Comparison of ENCODE assay signal across 9 mouse cellular contexts in genomic region chr5:119916551-119917171, GRCm38 (mm10).
DNase-seq lines count a peak whose midpoint lies in the region; ATAC-seq lines count a peak whose summit lies in the region.
"Had no signal": no experiment of that assay in that cellular context is flagged by ENCODE, and none has a peak within 500 bp of the region (broad histone marks: within the 10 kb centered on the region; RNA-seq: fewer than 3 reads in every experiment).

No protein-coding gene starts in this region.

- no peak overlapping the region for H3K9ac ChIP-seq in heart, embryonic 12.5 days
- H3K9ac ChIP-seq: limb, embryonic 12.5 days had no signal

- peak; percentile 26 for DNase-seq in heart, adult 8-10 months (ENCODE audit: low spot score)
- DNase-seq in cerebellum, postnatal 10 days: peak; percentile 67 to 74
- DNase-seq in heart, postnatal 36 days: peak; percentile 17 to 23
- peak; percentile 12 for DNase-seq in lung, postnatal 14 days
- DNase-seq in spleen, postnatal 14 days (ENCODE audit: low spot score in 2 of 2): no peak

- no peak overlapping the region for H3K4me2 ChIP-seq in heart, embryonic 12.5 days
- H3K4me2 ChIP-seq: limb, embryonic 12.5 days had no signal

- intact Hi-C loops in heart, postnatal 36 days (cut with DNase I): no loop called here

- no peak overlapping the region for H3K27ac ChIP-seq in heart, embryonic 12.5 days (ENCODE audit: poor library complexity, severe bottlenecking)
- H3K27ac ChIP-seq: limb, embryonic 12.5 days had no signal

- peaks cover 5% of the 10 kb centered on the region; the same call in 1 of the 2 replicates for H3K27me3 ChIP-seq in heart, embryonic 12.5 days (replicated peaks)

- H3K36me3 ChIP-seq in heart, embryonic 12.5 days: no peaks in the 10 kb centered on the region
- H3K36me3 ChIP-seq: limb, embryonic 12.5 days had no signal

- H3K4me1 ChIP-seq in heart, embryonic 12.5 days (replicated peaks): no peaks in the 10 kb centered on the region
- H3K4me1 ChIP-seq: limb, embryonic 12.5 days had no signal

- no peak overlapping the region for H3K4me3 ChIP-seq in heart, embryonic 12.5 days
- H3K4me3 ChIP-seq: limb, embryonic 12.5 days had no signal

- WGBS in heart, embryonic 12.5 days: 70% methylated on average over 12 of the region's 12 CpGs

- H3K9me3 ChIP-seq in heart, embryonic 12.5 days (replicated peaks): no peaks in the 10 kb centered on the region; the same call in 1 of the 2 replicates

- no peak for ATAC-seq in heart, embryonic 12.5 days (ENCODE audit: insufficient number of reproducible peaks, low FRiP score)
- ATAC-seq in erythroid progenitor cell, adult 5-6 weeks (replicated peaks; ENCODE audit: low FRiP score, poor library complexity, severe bottlenecking): no peak
- no peak for ATAC-seq in megakaryocyte progenitor cell, adult 5-6 weeks (replicated peaks; ENCODE audit: poor library complexity)

Comparison
In these comparisons a context has a peak if more than half of its experiments do, and no peak if none do; other contexts are left out.
1. DNase-seq: peak in heart, adult 8-10 months (single experiment), cerebellum, postnatal 10 days (2 of 2), heart, postnatal 36 days (2 of 2) and lung, postnatal 14 days (single experiment); none in spleen, postnatal 14 days (0 of 2).